Mouse (Mus musculus): ENCODE results near the gene 4921530L21Rik. TPM values are rescaled to one million over a fixed set of nuclear protein-coding genes. Genes with fewer than 3 reads are reported as not detected.

Gene 4921530L21Rik
- not detected in 2 replicates for polyA plus RNA-seq (2015; fragmentation: Nextera tagmentation; extraction: Ambion mirVana)

GRCm38 (mm10) chr14:95880954-95881353 lies at the start of gene 4921530L21Rik:
4921530L21Rik (plus strand) TSS chr14:95881254.
- no peak within 1 kb of the TSS for H3K4me3 ChIP-seq (replicated peaks)
- H3K9ac ChIP-seq, result no peak within 1 kb of the TSS
- 83% methylated on average over 1 of the region's 1 CpGs for WGBS
- no peak for ATAC-seq
- no peaks in the 10 kb centered on the region for H3K27me3 ChIP-seq (replicated peaks)
- no peaks in the 10 kb centered on the region for H3K4me1 ChIP-seq (replicated peaks)
- H3K9me3 ChIP-seq, result no peaks in the 10 kb centered on the region
- H3K27ac ChIP-seq, result no peak within 1 kb of the TSS
- no peaks in the 10 kb centered on the region for H3K36me3 ChIP-seq
- no peak within 1 kb of the TSS for H3K4me2 ChIP-seq (replicated peaks)

GRCm38 (mm10) chr14:95833866-95834265 lies 47.2 kb upstream of the 4921530L21Rik start:
- Histone ChIP-seq H3K27me3 (replicated peaks) (no peaks in the 10 kb centered on the region), H3K9me3 (no peaks in the 10 kb centered on the region), H3K36me3 (no peaks in the 10 kb centered on the region), H3K4me2 (replicated peaks) (no peak overlapping the region), H3K4me1 (replicated peaks) (no peaks in the 10 kb centered on the region), H3K27ac (no peak overlapping the region), H3K4me3 (replicated peaks) (no peak overlapping the region), H3K9ac (no peak overlapping the region)
- no peak for ATAC-seq
- WGBS, result 72% methylated on average over 3 of the region's 3 CpGs

GRCm38 (mm10) chr14:95862981-95863380 lies 18.1 kb upstream of the 4921530L21Rik start:
- no peaks in the 10 kb centered on the region for H3K4me1 ChIP-seq (replicated peaks)
- no peak overlapping the region for H3K4me3 ChIP-seq (replicated peaks)
- H3K9me3 ChIP-seq, result no peaks in the 10 kb centered on the region
- H3K9ac ChIP-seq, result no peak overlapping the region
- ATAC-seq, result no peak
- no peak overlapping the region for H3K27ac ChIP-seq
- H3K27me3 ChIP-seq (replicated peaks), result no peaks in the 10 kb centered on the region
- 76% methylated on average over 3 of the region's 3 CpGs for WGBS
- no peaks in the 10 kb centered on the region for H3K36me3 ChIP-seq
- H3K4me2 ChIP-seq (replicated peaks), result no peak overlapping the region

- no peak overlapping the region for H3K4me2 ChIP-seq (replicated peaks)
- no peaks in the 10 kb centered on the region for H3K27me3 ChIP-seq (replicated peaks)
- 51% methylated on average over 7 of the region's 7 CpGs for WGBS
- no peak overlapping the region for H3K27ac ChIP-seq
- no peak overlapping the region for H3K4me3 ChIP-seq (replicated peaks)
- H3K9ac ChIP-seq, result no peak overlapping the region
- no peak for ATAC-seq
- H3K9me3 ChIP-seq, result no peaks in the 10 kb centered on the region
- no peaks in the 10 kb centered on the region for H3K4me1 ChIP-seq (replicated peaks)
- H3K36me3 ChIP-seq, result no peaks in the 10 kb centered on the region
Observed at GRCm38 (mm10) chr14:95865676-95866416, 15.2 kb upstream of the 4921530L21Rik start.

GRCm38 (mm10) chr14:95872020-95872419 lies 9.0 kb upstream of the 4921530L21Rik start:
- H3K9me3 ChIP-seq, result no peaks in the 10 kb centered on the region
- H3K27me3 ChIP-seq (replicated peaks), result no peaks in the 10 kb centered on the region
- no peak for ATAC-seq
- no peaks in the 10 kb centered on the region for H3K36me3 ChIP-seq
- no peak overlapping the region for H3K4me3 ChIP-seq (replicated peaks)
- no peak overlapping the region for H3K27ac ChIP-seq
- H3K4me1 ChIP-seq (replicated peaks), result no peaks in the 10 kb centered on the region
- WGBS, result 58% methylated on average over 5 of the region's 5 CpGs
- no peak overlapping the region for H3K4me2 ChIP-seq (replicated peaks)
- no peak overlapping the region for H3K9ac ChIP-seq

GRCm38 (mm10) chr14:95876785-95877510 lies 4.1 kb upstream of the 4921530L21Rik start:
- Histone ChIP-seq H3K4me1 (replicated peaks) (no peaks in the 10 kb centered on the region), H3K4me2 (replicated peaks) (no peak overlapping the region), H3K27me3 (replicated peaks) (no peaks in the 10 kb centered on the region), H3K9me3 (no peaks in the 10 kb centered on the region), H3K27ac (no peak overlapping the region), H3K4me3 (replicated peaks) (no peak overlapping the region), H3K36me3 (no peaks in the 10 kb centered on the region), H3K9ac (no peak overlapping the region)
- WGBS, result 68% methylated on average over 3 of the region's 3 CpGs
- ATAC-seq, result no peak

GRCm38 (mm10) chr14:95877548-95877947 lies 3.5 kb upstream of the 4921530L21Rik start:
- 83% methylated on average over 1 of the region's 1 CpGs for WGBS
- no peaks in the 10 kb centered on the region for H3K9me3 ChIP-seq
- no peaks in the 10 kb centered on the region for H3K4me1 ChIP-seq (replicated peaks)
- no peak overlapping the region for H3K27ac ChIP-seq
- no peak for ATAC-seq
- H3K27me3 ChIP-seq (replicated peaks), result no peaks in the 10 kb centered on the region
- H3K4me2 ChIP-seq (replicated peaks), result no peak overlapping the region
- H3K36me3 ChIP-seq, result no peaks in the 10 kb centered on the region
- H3K9ac ChIP-seq, result no peak overlapping the region
- H3K4me3 ChIP-seq (replicated peaks), result no peak overlapping the region

- no peak for ATAC-seq
- H3K27me3 ChIP-seq (replicated peaks), result no peaks in the 10 kb centered on the region
Observed at GRCm38 (mm10) chr14:95899458-95899857, 18.4 kb downstream of the 4921530L21Rik start.

GRCm38 (mm10) chr14:95904591-95905095 lies 23.6 kb downstream of the 4921530L21Rik start:
- no peak overlapping the region for H3K27ac ChIP-seq
- WGBS, result 88% methylated on average over 1 of the region's 1 CpGs

More at GRCm38 (mm10) chr14:95899458-95899857, 18.4 kb downstream of the 4921530L21Rik start:
- no peak overlapping the region for H3K27ac ChIP-seq
- no peaks in the 10 kb centered on the region for H3K9me3 ChIP-seq
- no peak overlapping the region for H3K4me3 ChIP-seq (replicated peaks)
- no peak overlapping the region for H3K4me2 ChIP-seq (replicated peaks)
- H3K4me1 ChIP-seq (replicated peaks), result no peaks in the 10 kb centered on the region
- no peaks in the 10 kb centered on the region for H3K36me3 ChIP-seq
- WGBS, result 78% methylated on average over 6 of the region's 6 CpGs
- H3K9ac ChIP-seq, result no peak overlapping the region

GRCm38 (mm10) chr14:95913293-95913692 lies 32.2 kb downstream of the 4921530L21Rik start:
- Histone ChIP-seq H3K4me2 (replicated peaks) (no peak overlapping the region), H3K4me3 (replicated peaks) (no peak overlapping the region), H3K36me3 (no peaks in the 10 kb centered on the region), H3K9me3 (no peaks in the 10 kb centered on the region), H3K4me1 (replicated peaks) (no peaks in the 10 kb centered on the region), H3K9ac (no peak overlapping the region), H3K27me3 (replicated peaks) (no peaks in the 10 kb centered on the region), H3K27ac (no peak overlapping the region)
- ATAC-seq, result no peak
- WGBS, result 94% methylated on average over 2 of the region's 2 CpGs

More at GRCm38 (mm10) chr14:95904591-95905095, 23.6 kb downstream of the 4921530L21Rik start:
- H3K36me3 ChIP-seq, result no peaks in the 10 kb centered on the region
- no peak overlapping the region for H3K9ac ChIP-seq
- ATAC-seq, result no peak
- no peak overlapping the region for H3K4me3 ChIP-seq (replicated peaks)
- no peaks in the 10 kb centered on the region for H3K9me3 ChIP-seq
- no peaks in the 10 kb centered on the region for H3K4me1 ChIP-seq (replicated peaks)
- H3K4me2 ChIP-seq (replicated peaks), result no peak overlapping the region
- H3K27me3 ChIP-seq (replicated peaks), result no peaks in the 10 kb centered on the region

GRCm38 (mm10) chr14:95926742-95927141 lies 45.7 kb downstream of the 4921530L21Rik start:
- Histone ChIP-seq H3K36me3 (no peaks in the 10 kb centered on the region), H3K9me3 (no peaks in the 10 kb centered on the region), H3K4me2 (replicated peaks) (no peak overlapping the region), H3K27me3 (replicated peaks) (no peaks in the 10 kb centered on the region), H3K9ac (no peak overlapping the region), H3K27ac (no peak overlapping the region), H3K4me1 (replicated peaks) (no peaks in the 10 kb centered on the region), H3K4me3 (replicated peaks) (no peak overlapping the region)
- ATAC-seq, result no peak
- WGBS, result 89% methylated on average over 1 of the region's 1 CpGs

Measured in intestine, embryonic 15.5 days (tissue).